Comparison of ENCODE assay signal across 8 mouse cellular contexts in genomic region chr3:95654371-95654770, GRCm38 (mm10). TPM values are rescaled to one million over a fixed set of nuclear protein-coding genes. Genes with fewer than 3 reads are reported as not detected.
DNase-seq lines count a peak whose midpoint lies in the region; ATAC-seq and TF ChIP-seq lines count a peak whose summit lies in the region.
"Not testable (repeated sequence)": the region's sequence is repeated elsewhere in the genome, so short reads cannot be mapped to it uniquely, and the experiment has no call there.

No protein-coding gene starts in this region.

- H3K4me2 ChIP-seq in heart, embryonic 13.5 days; limb, embryonic 15.5 days; lung, embryonic 14.5 days; lung, postnatal 0 days (replicated peaks; ENCODE audit: low read depth, low read length): not testable (repeated sequence)

- not testable (repeated sequence) for ATAC-seq in heart, embryonic 13.5 days (ENCODE audit: extremely low read depth, insufficient number of reproducible peaks, low FRiP score, low TSS enrichment); limb, embryonic 15.5 days (ENCODE audit: insufficient number of reproducible peaks, low FRiP score, low TSS enrichment, low read depth); lung, embryonic 14.5 days (ENCODE audit: insufficient read depth); lung, postnatal 0 days

- H3K9me3 ChIP-seq in E14TG2a.4 (ENCODE audit: low read length); heart, embryonic 13.5 days; limb, embryonic 15.5 days; lung, embryonic 14.5 days (ENCODE audit: low read depth, low read length); lung, postnatal 0 days (ENCODE audit: low read length): not testable (repeated sequence)

- TF ChIP-seq POLR2A in bone marrow macrophage, adult 2 months (IDR thresholded peaks at IDR 0.05; ENCODE audit: borderline replicate concordance, low read depth, low read length); testis, adult 2 months (IDR thresholded peaks at IDR 0.05; ENCODE audit: control insufficient read depth, low read depth, low read length): not testable (repeated sequence)

- H3K4me3 ChIP-seq in E14TG2a.4 (replicated peaks; ENCODE audit: low read length) = peak overlapping the region; percentile 67
- not testable (repeated sequence) for H3K4me3 ChIP-seq in bone marrow macrophage, adult 2 months (ENCODE audit: insufficient read depth, low read length); heart, embryonic 13.5 days; limb, embryonic 15.5 days; lung, embryonic 14.5 days (ENCODE audit: low read depth, low read length); lung, postnatal 0 days (ENCODE audit: low read depth, low read length)
- peak overlapping the region; percentile 5; the same call in 1 of the 2 replicates for H3K4me3 ChIP-seq in testis, adult 2 months (ENCODE audit: control insufficient read depth, low read depth, low read length)

- not testable (repeated sequence) for TF ChIP-seq CTCF in E14TG2a.4 (conservative IDR thresholded peaks at IDR 0.05; ENCODE audit: low read length); bone marrow macrophage, adult 2 months (IDR thresholded peaks at IDR 0.05; ENCODE audit: low read depth, low read length); lung, embryonic 14.5 days (IDR thresholded peaks at IDR 0.05; ENCODE audit: low read depth); lung, postnatal 0 days (IDR thresholded peaks at IDR 0.05); testis, adult 2 months (IDR thresholded peaks at IDR 0.05; ENCODE audit: control insufficient read depth, insufficient read depth, insufficient replicate concordance, low read depth, low read length)

- DNase-seq in heart, adult 11 months = peak; percentile 94
- DNase-seq in lung, embryonic 14.5 days; lung, postnatal 0 days (ENCODE audit: low spot score): not testable (repeated sequence)

- H3K27ac ChIP-seq in bone marrow macrophage, adult 2 months (ENCODE audit: insufficient read depth, low read depth, low read length) = peak overlapping the region; percentile 100
- peak overlapping the region; percentile 59; the same call in 1 of the 2 replicates for H3K27ac ChIP-seq in heart, embryonic 13.5 days (replicated peaks)
- H3K27ac ChIP-seq in limb, embryonic 15.5 days = 0 out of 2 replicates have a peak overlapping the region, but pooled peaks have one; percentile 70
- peak overlapping the region; percentile 71 for H3K27ac ChIP-seq in lung, embryonic 14.5 days (ENCODE audit: low read depth)
- H3K27ac ChIP-seq in lung, postnatal 0 days (ENCODE audit: low read length) = peak overlapping the region; percentile 87
- H3K27ac ChIP-seq in testis, adult 2 months (ENCODE audit: control insufficient read depth, insufficient read depth, low read depth, low read length) = not testable (repeated sequence)

- not testable (repeated sequence) for H3K27me3 ChIP-seq in E14TG2a.4 (ENCODE audit: insufficient read depth, low read length); heart, embryonic 13.5 days (replicated peaks); limb, embryonic 15.5 days; lung, embryonic 14.5 days (ENCODE audit: insufficient read depth, low read length); lung, postnatal 0 days (replicated peaks; ENCODE audit: insufficient read depth, low read length); testis, adult 2 months (ENCODE audit: control insufficient read depth, insufficient read depth, low read length)

- peaks cover 11% of the 10 kb centered on the region; the same call in 1 of the 2 replicates for H3K36me3 ChIP-seq in E14TG2a.4 (ENCODE audit: insufficient read depth, low read length)
- not testable (repeated sequence) for H3K36me3 ChIP-seq in heart, embryonic 13.5 days; limb, embryonic 15.5 days; lung, embryonic 14.5 days (ENCODE audit: insufficient read depth); lung, postnatal 0 days (ENCODE audit: insufficient read depth, low read length); testis, adult 2 months (ENCODE audit: control insufficient read depth, insufficient read depth, low read length)

- H3K9ac ChIP-seq in heart, embryonic 13.5 days; limb, embryonic 15.5 days; lung, embryonic 14.5 days; lung, postnatal 0 days (replicated peaks; ENCODE audit: low read depth): not testable (repeated sequence)

- not testable (repeated sequence) for TF ChIP-seq EP300 in lung, postnatal 0 days (IDR thresholded peaks at IDR 0.05)

- H3K4me1 ChIP-seq in E14TG2a.4 (replicated peaks; ENCODE audit: low read depth, low read length) = peaks cover 78% of the 10 kb centered on the region
- H3K4me1 ChIP-seq in bone marrow macrophage, adult 2 months (ENCODE audit: control insufficient read depth, insufficient read depth, low read length) = peaks cover 75% of the 10 kb centered on the region
- peaks cover 39% of the 10 kb centered on the region for H3K4me1 ChIP-seq in heart, embryonic 13.5 days
- H3K4me1 ChIP-seq in limb, embryonic 15.5 days = peaks cover 27% of the 10 kb centered on the region; the same call in 1 of the 2 replicates
- H3K4me1 ChIP-seq in lung, embryonic 14.5 days (ENCODE audit: insufficient read depth) = peaks cover 11% of the 10 kb centered on the region; the same call in 1 of the 2 replicates
- peaks cover 21% of the 10 kb centered on the region for H3K4me1 ChIP-seq in lung, postnatal 0 days (ENCODE audit: insufficient read depth, low read depth, low read length)
- H3K4me1 ChIP-seq in testis, adult 2 months (ENCODE audit: control insufficient read depth, insufficient read depth, low read length) = peaks cover 11% of the 10 kb centered on the region

- 92% methylated on average over 3 of the region's 3 CpGs for WGBS in heart, embryonic 13.5 days
- WGBS in limb, embryonic 15.5 days = 84% methylated on average over 3 of the region's 3 CpGs
- WGBS in lung, embryonic 14.5 days = 91% methylated on average over 3 of the region's 3 CpGs
- WGBS in lung, postnatal 0 days = 93% methylated on average over 3 of the region's 3 CpGs

RNA-seq across cellular contexts. Expression of gene Mcl1, which starts 4.2 kb away (rescaled TPM):
- 565 and 578 TPM in 2 replicates for polyA plus RNA-seq in bone marrow macrophage, adult 2 months (2012; ENCODE audit: insufficient read depth, insufficient read length, missing spikeins)
- polyA plus RNA-seq in heart, embryonic 13.5 days (2015; fragmentation: Nextera tagmentation; extraction: Ambion mirVana) = 36.0 and 36.2 TPM in 2 replicates
- 35.2 and 46.1 TPM in 2 replicates for polyA plus RNA-seq in limb, embryonic 15.5 days (2015; fragmentation: Nextera tagmentation; extraction: Ambion mirVana)
- 82.3 and 83.2 TPM in 2 replicates for polyA plus RNA-seq in lung, embryonic 14.5 days (2014; fragmentation: Nextera tagmentation; extraction: Ambion mirVana)
- 99.6 and 101 TPM in 2 replicates for polyA plus RNA-seq in lung, postnatal 0 days (2015; fragmentation: Nextera tagmentation; extraction: Ambion mirVana)
- polyA plus RNA-seq in testis, adult 2 months (2012; rRNA removed) = 27.4 and 40.2 TPM in 2 replicates

RNA-seq across cellular contexts. Expression of gene Ensa, which starts 29.6 kb away (rescaled TPM):
- 99.2 and 115 TPM in 2 replicates for polyA plus RNA-seq in bone marrow macrophage, adult 2 months (2012; ENCODE audit: insufficient read depth, insufficient read length, missing spikeins)
- 46.5 and 53.1 TPM in 2 replicates for polyA plus RNA-seq in heart, embryonic 13.5 days (2015; fragmentation: Nextera tagmentation; extraction: Ambion mirVana)
- 73.4 and 74.7 TPM in 2 replicates for polyA plus RNA-seq in limb, embryonic 15.5 days (2015; fragmentation: Nextera tagmentation; extraction: Ambion mirVana)
- polyA plus RNA-seq in lung, embryonic 14.5 days (2014; fragmentation: Nextera tagmentation; extraction: Ambion mirVana) = 64.8 and 66.7 TPM in 2 replicates
- 48.2 and 52.0 TPM in 2 replicates for polyA plus RNA-seq in lung, postnatal 0 days (2015; fragmentation: Nextera tagmentation; extraction: Ambion mirVana)
- polyA plus RNA-seq in testis, adult 2 months (2012; rRNA removed) = 11.1 and 13.9 TPM in 2 replicates

RNA-seq across cellular contexts. Expression of gene Adamtsl4, which starts 33.3 kb away (rescaled TPM):
- polyA plus RNA-seq in bone marrow macrophage, adult 2 months (2012; ENCODE audit: insufficient read depth, insufficient read length, missing spikeins) = 2.4 and 2.6 TPM in 2 replicates
- 4.8 and 7.3 TPM in 2 replicates for polyA plus RNA-seq in heart, embryonic 13.5 days (2015; fragmentation: Nextera tagmentation; extraction: Ambion mirVana)
- polyA plus RNA-seq in limb, embryonic 15.5 days (2015; fragmentation: Nextera tagmentation; extraction: Ambion mirVana) = 5.4 and 11.2 TPM in 2 replicates
- 1.6 and 4.0 TPM in 2 replicates for polyA plus RNA-seq in lung, embryonic 14.5 days (2014; fragmentation: Nextera tagmentation; extraction: Ambion mirVana)
- polyA plus RNA-seq in lung, postnatal 0 days (2015; fragmentation: Nextera tagmentation; extraction: Ambion mirVana) = 11.8 and 13.2 TPM in 2 replicates
- polyA plus RNA-seq in testis, adult 2 months (2012; rRNA removed) = 0.74 and 2.3 TPM in 2 replicates
